Mouse (Mus musculus) heart, adult 2 months (tissue): ENCODE measurements at regions not wholly inside any gene's neighbourhood (a gene's known extent, or its start where the extent isn't known, plus 50 kb on each side); places are given as distances from the start of the nearest gene placed in this dataset.

Experiments
- DNase-seq, 2 experiments: peaks; one replicate each; pipeline ENCODE4 v3.0.0; 2021
- H3K27ac ChIP-seq: fragments of 200-600 bp; 2 replicates; pipeline ENCODE4 v1.8.1; 2022
- H3K27me3 ChIP-seq: fragments of 200-500 bp; 2 replicates; pipeline ENCODE4 v1.6.1; 2012; ENCODE audit warnings: mild to moderate bottlenecking, low read length, inconsistent platforms, mixed read lengths; ENCODE audit not compliant: control insufficient read depth, insufficient read depth
- H3K36me3 ChIP-seq: fragments of 200-500 bp; 2 replicates; pipeline ENCODE4 v1.6.1; 2012; ENCODE audit warnings: low read length, inconsistent platforms; ENCODE audit not compliant: control insufficient read depth, insufficient read depth
- H3K4me1 ChIP-seq: fragments of 200-500 bp; 2 replicates; pipeline ENCODE4 v1.6.1; 2011; ENCODE audit warnings: low read length; ENCODE audit not compliant: control insufficient read depth, insufficient read depth
- H3K4me3 ChIP-seq: fragments of 200-600 bp; 2 replicates; pipeline ENCODE4 v1.8.1; 2022
- H3K79me2 ChIP-seq: fragments of 200-500 bp; replicated peaks from 2 replicates; pipeline ENCODE4 v1.6.1; 2012; ENCODE audit warnings: mild to moderate bottlenecking, inconsistent platforms, low read length, moderate library complexity, mixed read lengths; ENCODE audit not compliant: control insufficient read depth, insufficient read depth
- H3K9ac ChIP-seq: fragments of 200-500 bp; 2 replicates; pipeline ENCODE4 v1.6.1; 2012; ENCODE audit warnings: low read depth, mild to moderate bottlenecking, control low read depth, inconsistent platforms, low read length, mixed read lengths
- CTCF ChIP-seq: fragments of 200-600 bp; IDR thresholded peaks from 2 replicates; pipeline ENCODE4 v1.8.1; 2022; ENCODE audit warnings: antibody characterized with exemption, mild to moderate bottlenecking, moderate library complexity
- EP300 ChIP-seq: fragments of 200-500 bp; IDR thresholded peaks from 2 replicates; pipeline ENCODE4 v1.6.1; 2011; ENCODE audit warnings: low read depth, low read length, control low read depth; ENCODE audit not compliant: insufficient read depth
- POLR2A ChIP-seq: fragments of 200-500 bp; IDR thresholded peaks from 2 replicates; pipeline ENCODE4 v1.6.1; 2011; ENCODE audit warnings: mild to moderate bottlenecking, low read depth, low read length, control low read depth; ENCODE audit not compliant: insufficient read depth
- WGBS: fragments of 180-500 bp; shearing (Covaris S2); methylation state at CpG from one replicate; pipeline ENCODE4 v1.1.7; 2018; 5-methylcytosine and 5-hydroxymethylcytosine counted together
- intact Hi-C: fragments of 180-260 bp; cut with DNase I; formaldehyde crosslinking; loops from one replicate; pipeline ENCODE4 v1.15.1; 2025

- no peaks in the 10 kb centered on the region for H3K79me2 ChIP-seq
- DNase-seq, result no peak
- peak overlapping the region; percentile 36 for H3K4me3 ChIP-seq
- H3K27ac ChIP-seq, result no peak overlapping the region
- no peak overlapping the region for H3K9ac ChIP-seq
- H3K36me3 ChIP-seq, result no peaks in the 10 kb centered on the region
- intact Hi-C loops, result loop anchor here (2.0 kb wide), 1 partner anchor 39 kb away; no protein-coding TSS in a partner anchor
- WGBS, result 2% methylated on average over 66 of the region's 66 CpGs
- TF ChIP-seq POLR2A (no peak), CTCF (peak; percentile 39)
- H3K4me1 ChIP-seq, result 0 out of 2 replicates have a peak, but pooled peaks cover 1% of the 10 kb centered on the region
- H3K27me3 ChIP-seq, result peaks cover 28% of the 10 kb centered on the region
These were observed 69.3 kb upstream of the Polg start for GRCm38 (mm10) chr7:79535251-79536111.

DNA sequence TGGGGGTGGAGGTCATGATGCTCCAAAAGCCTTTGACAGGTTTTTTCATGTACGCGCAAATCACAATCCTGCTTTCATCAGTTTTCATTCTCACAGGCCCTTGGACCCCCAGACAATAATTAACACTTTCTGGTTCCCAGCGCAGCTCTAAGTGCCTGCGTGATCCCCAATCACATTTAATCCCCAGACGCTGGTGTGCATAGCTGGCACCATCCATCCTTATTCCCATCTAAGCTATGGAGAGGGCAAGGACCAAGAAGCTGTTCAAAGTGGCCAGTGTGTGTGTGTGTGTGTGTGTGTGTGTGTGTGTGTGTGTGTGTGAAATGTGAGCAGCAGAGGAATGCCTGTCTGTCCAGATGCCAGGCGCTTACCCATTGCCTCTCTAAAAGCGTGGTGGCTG, 68.7 kb upstream of the Polg start:
- Histone ChIP-seq H3K27ac (no peak overlapping the region), H3K27me3 (peaks cover 28% of the 10 kb centered on the region), H3K79me2 (no peaks in the 10 kb centered on the region), H3K4me3 (no peak overlapping the region), H3K9ac (no peak overlapping the region), H3K36me3 (no peaks in the 10 kb centered on the region), H3K4me1 (0 out of 2 replicates have a peak, but pooled peaks cover 1% of the 10 kb centered on the region)
- WGBS, result 17% methylated on average over 7 of the region's 7 CpGs
- no peak for DNase-seq
- no peak for TF ChIP-seq CTCF
- no peak for TF ChIP-seq POLR2A
- TF ChIP-seq EP300, result no peak
- intact Hi-C loops, result loop anchor here (2.0 kb wide), 1 partner anchor 38 kb away; no protein-coding TSS in a partner anchor

GRCm38 (mm10) chr7:79534381-79534780, 68.2 kb upstream of the Polg start:
- Histone ChIP-seq H3K36me3 (no peaks in the 10 kb centered on the region), H3K4me3 (no peak overlapping the region), H3K9ac (no peak overlapping the region), H3K4me1 (0 out of 2 replicates have a peak, but pooled peaks cover 1% of the 10 kb centered on the region), H3K27ac (no peak overlapping the region), H3K79me2 (no peaks in the 10 kb centered on the region), H3K27me3 (peaks cover 28% of the 10 kb centered on the region)
- 12% methylated on average over 5 of the region's 5 CpGs for WGBS
- intact Hi-C loops, result loop anchor here (2.0 kb wide), 1 partner anchor 38 kb away; no protein-coding TSS in a partner anchor
- TF ChIP-seq CTCF, result no peak
- no peak for TF ChIP-seq POLR2A
- no peak for TF ChIP-seq EP300
- no peak for DNase-seq

GRCm38 (mm10) chr7:79532626-79533140, 66.5 kb upstream of the Polg start:
- 0 out of 2 replicates have a peak, but pooled peaks cover 1% of the 10 kb centered on the region for H3K4me1 ChIP-seq
- H3K27me3 ChIP-seq, result peaks cover 25% of the 10 kb centered on the region
- intact Hi-C loops, result no loop called here
- DNase-seq, result no peak
- no peak for TF ChIP-seq POLR2A
- TF ChIP-seq EP300, result no peak
- no peak for TF ChIP-seq CTCF
- no peaks in the 10 kb centered on the region for H3K79me2 ChIP-seq
- no peak overlapping the region for H3K4me3 ChIP-seq
- 46% methylated on average over 5 of the region's 5 CpGs for WGBS
- H3K36me3 ChIP-seq, result no peaks in the 10 kb centered on the region
- no peak overlapping the region for H3K9ac ChIP-seq
- no peak overlapping the region for H3K27ac ChIP-seq

DNA sequence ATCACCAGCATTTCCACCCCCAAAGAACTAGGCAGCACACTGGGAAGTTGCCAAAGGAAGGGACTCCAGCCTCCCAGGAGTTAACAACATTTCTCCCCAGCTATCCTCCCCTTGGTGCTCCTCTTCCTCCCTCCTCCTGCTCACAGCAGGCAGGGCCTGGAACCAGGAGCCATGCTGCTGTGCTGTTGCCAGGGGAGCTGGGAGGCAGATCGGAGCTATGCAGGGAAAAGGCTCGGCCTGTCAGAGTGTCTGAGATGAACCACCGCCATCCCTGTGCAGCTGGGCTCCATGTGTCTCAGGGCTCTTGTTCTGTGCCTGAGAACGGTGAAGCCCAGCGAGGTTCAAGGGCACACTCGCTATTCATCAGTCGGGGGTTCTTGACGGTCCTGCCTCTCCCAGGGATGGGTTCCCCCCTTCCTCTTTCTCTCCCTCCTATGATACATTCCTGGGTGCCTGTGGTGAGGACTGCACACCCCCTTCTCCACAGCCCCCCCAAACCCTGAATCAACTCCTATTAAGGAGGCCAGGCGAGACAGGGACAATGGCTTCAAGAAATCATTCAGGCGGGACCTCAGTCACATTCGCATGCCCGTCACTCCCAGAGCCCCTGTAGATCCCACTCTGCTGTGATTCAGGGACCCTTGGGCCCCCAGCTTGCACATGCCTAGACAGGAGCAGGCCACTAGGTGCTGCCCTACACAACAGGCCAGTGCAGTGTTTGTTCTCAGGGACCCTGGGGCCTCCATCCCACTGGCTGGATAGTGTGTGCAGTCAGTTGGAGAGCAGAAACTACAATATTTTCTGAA, 65.6 kb upstream of the Polg start:
- Histone ChIP-seq H3K27me3 (peaks cover 25% of the 10 kb centered on the region), H3K4me3 (no peak overlapping the region), H3K9ac (no peak overlapping the region), H3K79me2 (no peaks in the 10 kb centered on the region), H3K4me1 (0 out of 2 replicates have a peak, but pooled peaks cover 1% of the 10 kb centered on the region), H3K27ac (no peak overlapping the region), H3K36me3 (no peaks in the 10 kb centered on the region)
- intact Hi-C loops, result no loop called here
- TF ChIP-seq CTCF (no peak), EP300 (no peak), POLR2A (no peak)
- 26% methylated on average over 12 of the region's 12 CpGs for WGBS
- no peak for DNase-seq
